Comparison of ENCODE assay signal across 8 mouse cellular contexts in the genomic region with DNA sequence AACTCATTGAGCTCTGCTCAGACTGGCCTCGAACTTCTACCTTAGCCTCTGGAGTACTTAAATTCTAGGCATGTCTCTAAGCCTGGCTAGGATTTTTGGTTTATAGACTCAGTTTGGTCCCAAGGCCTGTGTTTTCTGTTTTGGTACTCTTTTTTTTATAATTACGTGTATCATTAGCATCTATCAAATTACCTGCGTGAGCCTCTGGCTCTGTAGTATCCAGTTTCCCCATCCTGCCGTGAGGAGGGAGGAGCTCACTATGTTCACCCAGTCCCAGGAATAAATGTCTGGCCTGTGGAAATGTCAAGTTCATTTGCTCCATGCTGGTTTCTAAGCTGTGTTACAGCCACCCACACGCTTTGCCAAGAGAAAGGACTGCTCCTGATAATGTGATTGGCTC. TPM values are rescaled to one million over a fixed set of nuclear protein-coding genes. Genes with fewer than 3 reads are reported as not detected.
DNase-seq lines count a peak whose midpoint lies in the region; ATAC-seq and TF ChIP-seq lines count a peak whose summit lies in the region.

No protein-coding gene starts in this region.

- no peaks in the 10 kb centered on the region for H3K9me3 ChIP-seq in megakaryocyte, embryonic 14.5 days
- no peaks in the 10 kb centered on the region for H3K9me3 ChIP-seq in limb, embryonic 13.5 days
- H3K9me3 ChIP-seq in stomach, postnatal 0 days (ENCODE audit: control insufficient read depth, low read length), result no peaks in the 10 kb centered on the region

- TF ChIP-seq EP300 in stomach, postnatal 0 days (optimal IDR thresholded peaks at IDR 0.05), result no peak

- H3K4me2 ChIP-seq in limb, embryonic 13.5 days (replicated peaks), result peak overlapping the region; percentile 70
- H3K4me2 ChIP-seq in stomach, postnatal 0 days (replicated peaks; ENCODE audit: low read depth), result peak overlapping the region; percentile 61

- H3K36me3 ChIP-seq in megakaryocyte, embryonic 14.5 days (replicated peaks; ENCODE audit: low read length), result peaks cover 15% of the 10 kb centered on the region
- H3K36me3 ChIP-seq in limb, embryonic 13.5 days, result no peaks in the 10 kb centered on the region; the same call in 1 of the 2 replicates
- no peaks in the 10 kb centered on the region for H3K36me3 ChIP-seq in stomach, postnatal 0 days (ENCODE audit: control insufficient read depth, insufficient read depth, low read length)

- no peak for ATAC-seq in megakaryocyte, adult 5-6 weeks (ENCODE audit: poor library complexity, severe bottlenecking)
- no peak for ATAC-seq in limb, embryonic 13.5 days (ENCODE audit: low FRiP score, low read depth)
- no peak for ATAC-seq in stomach, postnatal 0 days (ENCODE audit: low FRiP score, low TSS enrichment)
- no peak for ATAC-seq in CD4-positive, CD25-positive, alpha-beta regulatory T cell, adult 4 months

- no peak overlapping the region for H3K9ac ChIP-seq in limb, embryonic 13.5 days
- no peak overlapping the region for H3K9ac ChIP-seq in stomach, postnatal 0 days (ENCODE audit: low read length)

- 29% methylated on average over 5 of the region's 5 CpGs for WGBS in limb, embryonic 13.5 days
- 43% methylated on average over 5 of the region's 5 CpGs for WGBS in stomach, postnatal 0 days

- H3K4me1 ChIP-seq in megakaryocyte, embryonic 14.5 days, result peaks cover 75% of the 10 kb centered on the region
- H3K4me1 ChIP-seq in limb, embryonic 13.5 days, result peaks cover 73% of the 10 kb centered on the region
- peaks cover 23% of the 10 kb centered on the region for H3K4me1 ChIP-seq in stomach, postnatal 0 days (replicated peaks; ENCODE audit: control insufficient read depth, insufficient read depth)

- TF ChIP-seq CTCF in stomach, postnatal 0 days (IDR thresholded peaks at IDR 0.05; ENCODE audit: low read depth), result no peak

- H3K27ac ChIP-seq in limb, embryonic 13.5 days, result no peak overlapping the region
- H3K27ac ChIP-seq in stomach, postnatal 0 days (replicated peaks), result 0 out of 2 replicates have a peak overlapping the region, but pooled peaks have one; percentile 13

- DNase-seq in adrenal gland, postnatal 10 days, result peak; percentile 43
- DNase-seq in adrenal gland, postnatal 25 days, result no peak
- DNase-seq in stomach, postnatal 0 days (ENCODE audit: low spot score), result no peak
- DNase-seq in urinary bladder, adult 2 months (ENCODE audit: low spot score), result no peak

- H3K27me3 ChIP-seq in megakaryocyte, embryonic 14.5 days (replicated peaks), result no peaks in the 10 kb centered on the region
- H3K27me3 ChIP-seq in limb, embryonic 13.5 days, result no peaks in the 10 kb centered on the region
- no peaks in the 10 kb centered on the region for H3K27me3 ChIP-seq in stomach, postnatal 0 days (ENCODE audit: control insufficient read depth, insufficient read depth, low read length)

- peak overlapping the region; percentile 99 for H3K4me3 ChIP-seq in megakaryocyte, embryonic 14.5 days (replicated peaks)
- H3K4me3 ChIP-seq in limb, embryonic 13.5 days, result peak overlapping the region; percentile 98
- H3K4me3 ChIP-seq in stomach, postnatal 0 days (ENCODE audit: low read depth, low read length), result peak overlapping the region; percentile 11

RNA-seq across cellular contexts. Expression of gene Fam160b1, which starts 2.1 kb away (rescaled TPM):
- total RNA-seq in adrenal gland, postnatal 10 days (2021), result 10 to 100 TPM; 20.4 to 23.5 TPM
- 21.6 and 23.5 TPM in 2 replicates for total RNA-seq in adrenal gland, postnatal 25 days (2021)
- 2.9 TPM in 2 replicates for polyA plus RNA-seq in megakaryocyte, embryonic 14.5 days (2012; ENCODE audit: insufficient read depth, low replicate concordance)
- 28.7 and 29.0 TPM in 2 replicates for total RNA-seq in megakaryocyte, adult 5-6 weeks (2015)
- total RNA-seq in megakaryocyte, adult 5-6 weeks (2017), result 18.4 and 18.8 TPM in 2 replicates
- 15.8 and 16.2 TPM in 2 replicates for polyA plus RNA-seq in limb, embryonic 13.5 days (2015; fragmentation: Nextera tagmentation; extraction: Ambion mirVana)
- polyA plus RNA-seq in stomach, postnatal 0 days (2015; fragmentation: Nextera tagmentation; extraction: Ambion mirVana), result 7.6 and 8.3 TPM in 2 replicates
- 1 to 10 TPM; 8.1 to 8.7 TPM for polyA plus RNA-seq in CD4-positive, CD25-positive, alpha-beta regulatory T cell, adult 4 months (2017; shearing (Covaris generic))
- polyA plus RNA-seq in urinary bladder, adult 2 months (2012; rRNA removed), result 13.9 and 17.3 TPM in 2 replicates

RNA-seq across cellular contexts. Expression of gene Ablim1, which starts 47.9 kb away (rescaled TPM):
- 10 to 100 TPM; 83.6 to 94.5 TPM for total RNA-seq in adrenal gland, postnatal 10 days (2021)
- 32.5 and 35.6 TPM in 2 replicates for total RNA-seq in adrenal gland, postnatal 25 days (2021)
- 0.17 TPM in 1 of 2 replicates, not detected in the other for polyA plus RNA-seq in megakaryocyte, embryonic 14.5 days (2012; ENCODE audit: insufficient read depth, low replicate concordance)
- total RNA-seq in megakaryocyte, adult 5-6 weeks (2015), result 1.7 and 3.6 TPM in 2 replicates
- 2.6 and 3.2 TPM in 2 replicates for total RNA-seq in megakaryocyte, adult 5-6 weeks (2017)
- 29.1 and 34.0 TPM in 2 replicates for polyA plus RNA-seq in limb, embryonic 13.5 days (2015; fragmentation: Nextera tagmentation; extraction: Ambion mirVana)
- polyA plus RNA-seq in stomach, postnatal 0 days (2015; fragmentation: Nextera tagmentation; extraction: Ambion mirVana), result 61.8 and 62.0 TPM in 2 replicates
- polyA plus RNA-seq in CD4-positive, CD25-positive, alpha-beta regulatory T cell, adult 4 months (2017; shearing (Covaris generic)), result 100 to 1,000 TPM; 290 to 362 TPM
- polyA plus RNA-seq in urinary bladder, adult 2 months (2012; rRNA removed), result 24.3 and 40.2 TPM in 2 replicates

Comparison
In these comparisons a context has a peak if more than half of its experiments do, and no peak if none do; other contexts are left out.
1. H3K4me3 ChIP-seq: peak in every context shown above with its lines; median percentile 99 in megakaryocyte, embryonic 14.5 days; 98 in limb, embryonic 13.5 days; 11 in stomach, postnatal 0 days.
2. RNA of gene Ablim1, which starts 47.9 kb away (polyA plus RNA-seq): 290 to 362 TPM in CD4-positive, CD25-positive, alpha-beta regulatory T cell, adult 4 months, 61.8 to 62.0 TPM in stomach, postnatal 0 days, 29.1 to 34.0 TPM in limb, embryonic 13.5 days and 24.3 to 40.2 TPM in urinary bladder, adult 2 months; 0.17 TPM in megakaryocyte, embryonic 14.5 days; every median in the first group is over 10 times any median in the second.